Mouse (Mus musculus) embryonic facial prominence, embryonic 10.5 days (tissue): ENCODE data around the gene Tacc3. TPM values are rescaled to one million over a fixed set of nuclear protein-coding genes. Genes with fewer than 3 reads are reported as not detected.

Experiments
- DNase-seq: peaks from one replicate; pipeline ENCODE4 v3.0.0-alpha.2; 2017; ENCODE audit warnings: low spot score
- H3K27ac ChIP-seq: fragments of 300-500 bp; sonication (generic); replicated peaks from 2 replicates; pipeline ENCODE4 v1.5.1; 2016; ENCODE audit warnings: mild to moderate bottlenecking
- H3K27me3 ChIP-seq: fragments of 300-500 bp; sonication (generic); replicated peaks from 2 replicates; pipeline ENCODE4 v1.6.1; 2016; ENCODE audit warnings: low read depth, mild to moderate bottlenecking; ENCODE audit not compliant: poor library complexity, severe bottlenecking
- H3K36me3 ChIP-seq: fragments of 300-500 bp; sonication (generic); replicated peaks from 2 replicates; pipeline ENCODE4 v1.6.1; 2016; ENCODE audit warnings: mild to moderate bottlenecking, moderate library complexity
- H3K4me1 ChIP-seq: fragments of 300-500 bp; sonication (generic); 2 replicates; pipeline ENCODE4 v1.6.1; 2016
- H3K4me3 ChIP-seq: fragments of 300-500 bp; sonication (generic); 2 replicates; pipeline ENCODE4 v1.5.1; 2016; ENCODE audit warnings: mild to moderate bottlenecking, moderate library complexity
- H3K9me3 ChIP-seq: fragments of 300-500 bp; sonication (generic); 2 replicates; pipeline ENCODE4 v1.6.1; 2016; ENCODE audit warnings: mild to moderate bottlenecking
- WGBS: fragments of 180-500 bp; shearing (Covaris S2); methylation state at CpG from one replicate; pipeline ENCODE4 v1.1.7; 2016; 5-methylcytosine and 5-hydroxymethylcytosine counted together
- polyA plus RNA-seq: library from polyadenylated mRNA; unstranded; fragments of >200 nt; fragmentation: Nextera tagmentation; extraction: Ambion mirVana; gene quantifications from 2 replicates; pipeline ENCODE4 v1.2.1, GENCODE M21; 2016

The Tacc3 gene
- polyA plus RNA-seq, 1 experiment from 2014 or later, result 318 TPM

DNA sequence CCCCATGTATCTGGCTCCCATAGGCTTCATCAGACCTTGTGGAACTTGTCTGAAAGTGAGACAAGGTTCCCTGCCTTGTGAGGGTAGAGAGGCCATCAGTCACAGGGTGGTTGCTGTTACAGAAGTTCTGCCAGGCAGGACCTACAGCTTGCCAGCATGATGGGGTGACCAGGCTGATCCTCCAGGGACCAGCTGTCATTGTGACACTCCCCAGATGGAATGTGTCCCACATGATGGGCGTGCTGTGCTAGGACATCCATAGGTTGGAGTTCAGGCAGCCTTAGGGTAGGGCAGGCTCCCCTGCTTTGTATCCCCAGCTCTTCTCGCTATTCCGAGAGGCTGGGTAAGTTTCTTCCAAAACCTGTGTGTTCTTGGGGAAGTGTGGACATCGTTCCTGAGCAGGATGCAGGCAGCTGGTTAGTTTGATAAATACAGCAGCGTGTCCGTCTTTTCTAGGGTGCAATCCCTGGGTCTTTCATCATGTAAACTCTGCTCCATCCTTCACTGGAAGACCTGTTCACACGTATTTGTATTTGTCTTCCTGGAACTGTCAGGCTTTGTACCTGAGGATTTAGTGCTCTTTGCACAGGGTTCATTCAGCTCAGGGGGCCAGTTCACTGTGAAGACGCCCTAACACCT, 63.0 kb downstream of the Tacc3 start:
- peak overlapping the region; percentile 77 for H3K4me3 ChIP-seq
- no peaks in the 10 kb centered on the region for H3K9me3 ChIP-seq
- no peak for DNase-seq
- H3K27me3 ChIP-seq, result peaks cover 85% of the 10 kb centered on the region
- H3K27ac ChIP-seq, result peak overlapping the region; percentile 87
- H3K36me3 ChIP-seq, result no peaks in the 10 kb centered on the region
- H3K4me1 ChIP-seq, result peaks cover 62% of the 10 kb centered on the region
- WGBS, result 12% methylated on average over 8 of the region's 8 CpGs

- Histone ChIP-seq H3K36me3 (no peaks in the 10 kb centered on the region), H3K9me3 (no peaks in the 10 kb centered on the region), H3K4me3 (peak within 1 kb of the TSS; percentile 77), H3K4me1 (peaks cover 55% of the 10 kb centered on the region), H3K27ac (peak within 1 kb of the TSS; percentile 87), H3K27me3 (peaks cover 87% of the 10 kb centered on the region)
- peak; percentile 87 for DNase-seq
- WGBS, result under 1% methylated on average over 73 of the region's 73 CpGs
These were observed 63.8 kb downstream of the Tacc3 start, which contains the start of gene Fgfr3 for GRCm38 (mm10) chr5:33721541-33722265. Gene Fgfr3, plus strand, starts transcription at chr5:33721674.

DNA sequence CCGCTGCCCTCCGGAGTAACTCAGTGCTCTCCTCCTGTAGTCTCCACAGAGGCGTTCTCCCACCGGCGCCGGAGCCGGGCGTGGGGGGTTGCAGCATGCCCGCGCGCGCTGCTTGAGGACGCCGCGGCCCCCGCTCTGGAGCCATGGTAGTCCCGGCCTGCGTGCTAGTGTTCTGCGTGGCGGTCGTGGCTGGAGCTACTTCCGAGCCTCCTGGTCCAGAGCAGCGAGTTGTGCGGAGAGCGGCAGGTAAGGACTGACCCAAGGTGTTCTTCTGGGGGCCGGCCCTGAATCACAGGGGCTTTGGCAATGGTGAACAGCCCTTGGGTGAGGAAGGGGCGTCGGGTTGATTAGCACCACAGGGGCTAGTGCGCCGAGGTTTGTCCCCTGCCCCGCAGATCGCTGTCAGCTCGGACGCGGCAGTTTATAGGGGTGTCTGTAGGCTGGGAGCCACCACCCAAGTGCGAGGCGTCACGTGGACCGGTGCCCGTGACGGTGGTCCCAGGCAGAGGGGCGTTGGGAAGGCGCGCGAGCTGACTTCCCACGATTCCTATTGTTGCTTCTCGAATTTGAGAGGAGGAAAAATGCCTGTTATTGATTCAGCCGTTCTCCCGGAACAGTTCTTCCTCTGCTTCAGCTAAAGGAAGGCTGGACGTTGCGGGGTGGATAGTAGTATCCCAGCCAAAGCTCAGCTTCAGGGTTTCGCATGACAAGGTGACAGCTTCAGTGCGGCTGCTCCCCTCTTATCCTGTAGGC, 64.5 kb downstream of the Tacc3 start:
- Histone ChIP-seq H3K27me3 (peaks cover 91% of the 10 kb centered on the region), H3K27ac (peak overlapping the region; percentile 87), H3K4me3 (peak overlapping the region; percentile 77), H3K4me1 (peaks cover 51% of the 10 kb centered on the region), H3K9me3 (no peaks in the 10 kb centered on the region), H3K36me3 (no peaks in the 10 kb centered on the region; the same call in 1 of the 2 replicates)
- peak; percentile 49 for DNase-seq
- WGBS, result under 1% methylated on average over 53 of the region's 53 CpGs

- DNase-seq, result peak; percentile 66
- peak overlapping the region; percentile 77 for H3K4me3 ChIP-seq
- H3K27me3 ChIP-seq, result peaks cover 96% of the 10 kb centered on the region
- H3K36me3 ChIP-seq, result peaks cover 7% of the 10 kb centered on the region
- WGBS, result under 1% methylated on average over 61 of the region's 61 CpGs
- H3K4me1 ChIP-seq, result peaks cover 50% of the 10 kb centered on the region
- H3K9me3 ChIP-seq, result no peaks in the 10 kb centered on the region
- peak overlapping the region; percentile 87 for H3K27ac ChIP-seq
These were observed 65.2 kb downstream of the Tacc3 start for GRCm38 (mm10) chr5:33723019-33723640.

DNA sequence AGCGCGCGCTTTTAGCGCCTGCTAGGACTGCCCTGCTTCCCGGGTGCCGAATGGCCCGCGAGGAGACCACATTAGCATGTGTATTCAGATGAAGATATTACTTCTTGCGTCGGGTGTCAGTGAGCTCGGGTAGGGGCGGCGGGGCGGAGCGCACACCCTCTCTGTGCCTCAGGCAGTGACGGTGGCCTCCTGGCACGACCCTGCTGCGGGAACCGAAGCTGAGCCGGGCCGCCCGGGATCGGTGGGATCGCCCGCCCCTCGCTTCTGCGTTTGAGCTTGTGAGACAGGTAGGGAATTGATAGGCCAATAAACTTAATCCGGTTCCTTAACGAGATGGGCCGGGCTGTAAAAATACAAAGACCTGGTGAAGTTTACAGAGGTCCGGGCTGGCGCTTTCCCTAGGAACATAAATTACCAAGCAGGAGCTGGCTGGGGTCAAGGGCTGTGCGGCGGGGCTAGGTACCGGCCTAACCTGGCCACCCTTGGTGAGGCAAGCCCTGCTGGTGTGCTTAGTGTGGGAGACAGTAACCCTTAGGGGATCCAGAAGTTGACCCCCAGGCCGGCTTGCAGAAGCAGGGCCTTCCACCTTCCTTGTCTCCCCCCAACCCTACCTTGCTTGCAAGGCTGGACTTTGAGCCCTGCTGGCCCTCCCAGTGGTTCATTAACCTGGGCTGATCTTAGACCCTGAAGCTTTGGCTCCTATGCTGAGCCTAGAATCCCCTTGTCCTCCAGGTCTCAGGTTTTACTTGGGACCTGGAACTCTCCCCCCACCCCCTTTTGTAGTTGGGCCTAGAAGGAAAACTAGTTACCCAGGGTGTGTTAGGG, 65.9 kb downstream of the Tacc3 start:
- H3K4me1 ChIP-seq, result peaks cover 46% of the 10 kb centered on the region
- H3K27ac ChIP-seq, result peak overlapping the region; percentile 87
- H3K36me3 ChIP-seq, result peaks cover 14% of the 10 kb centered on the region
- H3K9me3 ChIP-seq, result no peaks in the 10 kb centered on the region
- peak overlapping the region; percentile 77 for H3K4me3 ChIP-seq
- peaks cover 96% of the 10 kb centered on the region for H3K27me3 ChIP-seq
- peak; percentile 65 for DNase-seq
- WGBS, result 2% methylated on average over 36 of the region's 36 CpGs

DNA sequence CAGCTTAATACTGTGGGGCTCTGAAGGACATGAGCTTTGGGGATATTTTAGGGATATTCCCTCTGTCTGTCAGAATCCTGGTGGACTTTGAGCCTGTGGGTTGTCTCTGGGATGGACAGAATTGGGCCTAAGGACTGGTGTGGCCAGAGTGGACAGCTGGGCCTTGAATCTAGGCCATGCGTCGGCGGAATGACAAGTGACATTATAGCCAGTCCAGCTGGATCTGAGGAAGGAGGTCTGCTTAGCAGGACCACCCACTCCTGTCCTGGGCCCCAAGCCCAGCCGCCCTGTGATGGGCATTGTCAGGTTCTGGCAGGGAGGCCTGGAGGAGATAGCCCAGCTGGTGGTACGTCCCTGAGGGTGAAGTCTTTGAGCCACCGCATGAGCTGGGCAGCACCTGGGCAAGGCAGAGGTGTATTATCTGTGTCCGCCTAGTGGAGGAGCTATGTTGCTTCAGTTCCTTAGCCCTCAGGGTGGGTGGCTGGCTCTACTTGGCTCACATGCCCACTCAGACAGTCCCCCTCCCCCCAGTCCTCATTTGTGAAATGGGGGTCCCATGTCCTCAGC, 68.2 kb downstream of the Tacc3 start:
- no peak overlapping the region for H3K27ac ChIP-seq
- 89% methylated on average over 7 of the region's 7 CpGs for WGBS
- peak overlapping the region; percentile 21; the same call in 1 of the 2 replicates for H3K4me3 ChIP-seq
- H3K36me3 ChIP-seq, result peaks cover 33% of the 10 kb centered on the region
- DNase-seq, result no peak
- H3K9me3 ChIP-seq, result no peaks in the 10 kb centered on the region
- peaks cover 95% of the 10 kb centered on the region for H3K27me3 ChIP-seq
- H3K4me1 ChIP-seq, result peaks cover 49% of the 10 kb centered on the region

DNA sequence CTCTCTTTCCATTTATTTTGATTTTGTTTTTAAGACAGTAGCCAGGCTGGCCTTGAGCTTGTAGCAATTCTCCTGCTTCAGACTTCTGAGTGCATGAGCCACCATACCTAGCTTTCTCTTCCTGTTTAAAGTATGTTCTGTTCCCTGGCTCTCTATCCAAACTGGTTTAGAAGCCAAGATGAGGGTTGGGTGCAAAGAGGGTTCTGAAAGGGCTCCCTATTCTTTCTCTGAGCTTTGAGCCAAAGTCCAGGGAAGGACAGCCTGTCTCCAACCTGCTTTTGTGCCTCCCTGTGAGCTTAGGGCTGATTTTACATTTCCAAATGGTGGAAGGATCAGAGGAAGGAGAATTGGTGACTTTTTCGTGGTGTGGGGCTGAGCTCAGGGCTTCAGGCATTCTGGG, 69.0 kb downstream of the Tacc3 start:
- peaks cover 45% of the 10 kb centered on the region for H3K4me1 ChIP-seq
- H3K4me3 ChIP-seq, result no peak overlapping the region
- WGBS, result 80% methylated on average over 1 of the region's 1 CpGs
- H3K9me3 ChIP-seq, result no peaks in the 10 kb centered on the region
- peaks cover 41% of the 10 kb centered on the region for H3K36me3 ChIP-seq
- H3K27ac ChIP-seq, result no peak overlapping the region
- peaks cover 97% of the 10 kb centered on the region for H3K27me3 ChIP-seq
- DNase-seq, result no peak

Other genes with a start within 250 kb of the Tacc3 start
- not detected in 2 replicates for gene Nkx1-1, start 224.2 kb upstream of the Tacc3 start, polyA plus RNA-seq
- gene Fam53a, start 28.5 kb upstream of the Tacc3 start, polyA plus RNA-seq, result 78.2 and 79.9 TPM in 2 replicates
- 0.30 and 0.32 TPM in 2 replicates for gene Gm9903, start 28.2 kb upstream of the Tacc3 start, polyA plus RNA-seq
- gene Slbp, start 5.6 kb upstream of the Tacc3 start, polyA plus RNA-seq, result 313 and 322 TPM in 2 replicates
- gene Tmem129, start 288 bp downstream of the Tacc3 start, polyA plus RNA-seq, result 37.1 and 40.0 TPM in 2 replicates
- 12.9 and 36.8 TPM in 2 replicates for gene Fgfr3, start 63.5 kb downstream of the Tacc3 start, polyA plus RNA-seq
- 56.3 and 59.8 TPM in 2 replicates for gene Letm1, start 124.7 kb downstream of the Tacc3 start, polyA plus RNA-seq
- gene Nsd2, start 162.6 kb downstream of the Tacc3 start, polyA plus RNA-seq, result 77.2 and 91.2 TPM in 2 replicates